Mouse (Mus musculus): ENCODE results near the gene Hmga2.

Hmga2 gene

DNA sequence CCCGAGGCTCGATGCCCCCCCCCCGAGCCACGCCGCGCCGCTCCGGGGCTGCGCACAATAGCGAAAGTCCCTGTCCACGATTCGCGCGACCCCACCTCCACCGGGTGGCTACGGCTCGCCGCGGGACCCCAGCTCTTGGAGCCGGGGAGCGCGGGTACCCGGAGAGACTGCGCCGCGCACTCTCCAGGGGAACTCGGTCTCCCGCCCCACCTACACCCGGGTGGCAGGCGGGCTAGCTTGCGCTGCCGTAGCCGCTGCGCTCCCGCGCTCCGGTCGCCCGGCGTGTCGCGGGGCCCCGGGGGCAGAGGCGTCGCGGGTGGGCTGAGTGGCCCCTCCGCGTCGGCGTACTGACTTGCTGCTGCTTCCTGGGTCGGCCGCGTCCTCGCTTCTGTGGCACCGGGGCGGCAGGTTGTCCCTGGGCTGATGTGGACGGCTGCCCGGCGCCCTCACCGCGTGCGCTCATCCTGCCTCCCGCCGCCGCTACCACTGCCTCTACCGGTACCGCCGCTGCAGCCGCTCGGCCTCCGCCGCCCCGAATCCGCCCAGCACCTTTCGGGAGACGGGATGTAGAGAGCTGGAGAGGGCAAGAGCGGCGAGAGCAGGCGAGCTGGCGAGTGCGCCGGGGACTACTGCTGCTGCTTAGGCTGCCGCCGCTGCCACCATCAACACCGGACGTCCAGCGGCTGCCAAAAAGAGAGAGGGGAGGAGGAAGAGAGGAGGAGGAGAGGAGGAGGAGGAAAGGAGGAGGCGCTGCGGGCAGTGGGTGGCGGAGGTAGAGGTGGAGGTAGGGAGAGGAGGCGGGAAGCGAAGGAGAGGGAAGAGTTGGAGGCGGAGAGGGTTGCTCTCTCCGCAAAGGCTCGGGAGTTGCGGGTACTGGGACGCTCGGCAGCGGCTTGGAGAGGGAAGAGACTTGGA, at the start of gene Hmga2:
TSS of gene Hmga2 (minus strand) at position 869 of the 915 bp plus-strand sequence.
- no peak for DNase-seq (ENCODE audit: low read depth in 1 of 2, low spot score in 2 of 2)

DNA sequence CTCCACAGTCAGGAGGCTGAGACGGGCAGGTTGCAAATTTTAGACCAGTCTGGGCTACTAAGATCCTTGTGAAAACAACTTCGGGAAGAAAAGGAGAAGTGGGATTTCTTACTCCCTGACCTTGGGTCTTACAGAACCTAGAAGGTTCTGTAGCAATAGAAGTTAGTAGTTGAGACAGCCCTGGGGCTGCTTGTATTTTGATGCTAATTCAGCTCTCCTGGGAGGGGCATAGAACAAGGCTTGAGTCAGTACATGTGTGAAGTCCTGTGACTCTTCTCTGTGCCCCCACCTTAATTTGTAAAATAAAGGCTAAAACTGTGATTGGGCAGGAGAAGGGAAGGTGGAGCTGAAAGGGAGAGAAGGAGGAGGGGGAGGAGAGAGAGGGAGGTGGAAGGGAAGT, 46.7 kb upstream of the Hmga2 start:
- no peak for DNase-seq (ENCODE audit: low read depth in 1 of 2, low spot score in 2 of 2)

DNA sequence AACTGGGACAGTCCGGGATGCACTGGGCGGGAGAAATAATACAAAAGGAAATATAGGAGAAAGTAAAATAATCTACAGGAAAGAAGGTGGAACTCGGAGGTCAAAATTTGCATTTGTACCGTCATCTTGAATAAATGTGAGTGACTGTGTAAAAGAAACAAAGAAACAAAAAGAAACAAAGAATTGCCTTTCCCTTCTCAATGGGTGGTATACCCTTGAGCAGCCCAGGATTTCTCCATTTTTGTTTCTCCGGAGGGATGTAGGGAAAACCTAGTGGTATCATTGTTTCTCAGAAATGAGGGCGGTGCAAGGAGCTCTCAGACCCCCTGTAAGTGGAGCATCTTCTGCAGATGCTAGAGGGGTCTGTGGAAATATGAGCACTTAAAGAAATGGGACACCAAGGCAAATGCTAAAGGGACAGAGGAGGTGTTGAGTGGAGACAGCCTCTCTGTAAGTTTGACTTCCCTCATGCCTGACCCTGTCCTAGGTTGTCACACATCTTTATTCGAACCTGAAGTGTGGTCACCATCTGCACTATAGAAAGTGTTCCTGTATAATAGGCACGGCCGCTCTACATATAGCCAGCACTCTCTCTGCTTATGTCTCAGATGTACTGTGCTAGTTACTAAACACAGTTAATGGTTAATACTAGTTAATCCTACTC, 45.8 kb upstream of the Hmga2 start:
- no peak for DNase-seq (ENCODE audit: low read depth in 1 of 2, low spot score in 2 of 2)

DNA sequence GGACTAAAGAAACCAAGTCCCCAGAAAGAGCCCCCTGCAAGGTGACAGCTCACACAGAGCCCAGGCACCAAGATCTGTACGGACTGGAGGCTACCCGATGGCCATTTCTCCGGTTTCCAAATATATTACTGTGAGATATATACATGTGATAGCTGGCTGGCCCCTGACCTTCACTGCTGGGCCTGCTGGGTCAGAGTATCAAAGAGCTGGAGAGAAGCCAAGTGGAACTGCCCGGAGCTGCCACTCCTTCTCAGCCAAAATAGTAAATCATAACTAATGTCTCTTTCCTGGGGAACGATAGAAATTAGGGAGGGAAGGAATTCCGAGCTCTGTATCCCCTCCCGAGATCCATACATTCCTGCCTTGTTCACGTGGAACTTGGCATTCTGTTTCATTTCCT, 40.0 kb upstream of the Hmga2 start:
- no peak for DNase-seq (ENCODE audit: low read depth in 1 of 2, low spot score in 2 of 2)

DNA sequence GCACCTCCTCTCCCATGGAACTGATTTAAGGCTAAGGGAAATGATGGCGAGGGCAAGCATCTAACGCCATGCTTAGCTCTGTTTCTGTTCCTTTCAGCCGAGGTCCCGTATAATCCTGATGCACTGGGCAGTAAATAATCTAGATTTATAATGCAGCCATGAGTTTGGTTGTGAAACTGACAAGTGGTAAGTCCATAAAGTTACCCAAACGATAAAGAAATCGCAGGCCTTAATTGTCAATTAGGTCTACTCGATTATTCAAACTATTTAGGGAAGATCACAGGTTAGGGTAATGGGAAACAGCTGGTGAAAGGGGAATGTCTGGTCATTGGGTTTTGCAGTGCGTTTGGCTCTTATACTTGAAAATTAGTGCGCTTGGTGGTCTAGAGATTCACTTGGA, 37.5 kb upstream of the Hmga2 start:
- no peak for DNase-seq (ENCODE audit: low read depth in 1 of 2, low spot score in 2 of 2)

DNA sequence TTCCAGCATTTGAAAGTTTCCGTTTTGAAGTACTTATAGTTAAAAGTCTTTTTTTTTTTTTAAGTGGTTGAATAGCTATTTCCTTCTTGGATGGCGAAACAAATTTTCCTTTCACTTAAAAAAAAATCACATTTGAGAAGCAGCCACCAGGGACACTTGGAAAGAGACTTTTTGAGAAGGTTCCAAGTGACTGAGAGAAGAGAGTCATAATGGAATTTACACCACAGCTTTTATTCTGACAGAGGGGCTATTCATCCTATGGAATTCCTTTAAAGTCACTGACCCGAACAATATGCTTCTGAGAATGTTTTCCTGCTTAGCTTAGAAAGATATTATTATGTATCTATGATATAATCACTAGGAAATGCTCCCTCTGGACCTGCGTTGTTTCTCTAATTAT, 36.7 kb upstream of the Hmga2 start:
- DNase-seq (ENCODE audit: low read depth in 1 of 2, low spot score in 2 of 2): no peak

DNA sequence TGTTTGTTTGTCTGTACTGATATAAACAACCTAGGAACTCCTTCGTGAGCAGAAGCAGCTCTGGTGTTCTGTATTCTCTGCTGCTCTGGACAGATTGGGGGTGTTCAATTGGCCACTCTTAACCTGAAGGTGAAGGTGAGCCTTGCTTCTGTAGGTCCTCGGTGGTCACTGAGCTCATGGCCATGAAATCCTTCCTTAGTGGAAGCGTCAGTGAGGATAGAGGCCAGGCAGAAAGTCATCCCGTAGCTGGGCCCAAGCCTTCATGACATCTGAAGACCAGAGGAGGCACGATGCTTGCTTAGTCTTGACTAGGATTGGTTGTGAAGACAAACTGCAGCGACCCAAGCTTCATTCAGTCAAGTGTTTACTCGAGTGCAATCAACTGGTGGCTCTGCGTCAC, 35.9 kb upstream of the Hmga2 start:
- no peak for DNase-seq (ENCODE audit: low read depth in 1 of 2, low spot score in 2 of 2)

DNA sequence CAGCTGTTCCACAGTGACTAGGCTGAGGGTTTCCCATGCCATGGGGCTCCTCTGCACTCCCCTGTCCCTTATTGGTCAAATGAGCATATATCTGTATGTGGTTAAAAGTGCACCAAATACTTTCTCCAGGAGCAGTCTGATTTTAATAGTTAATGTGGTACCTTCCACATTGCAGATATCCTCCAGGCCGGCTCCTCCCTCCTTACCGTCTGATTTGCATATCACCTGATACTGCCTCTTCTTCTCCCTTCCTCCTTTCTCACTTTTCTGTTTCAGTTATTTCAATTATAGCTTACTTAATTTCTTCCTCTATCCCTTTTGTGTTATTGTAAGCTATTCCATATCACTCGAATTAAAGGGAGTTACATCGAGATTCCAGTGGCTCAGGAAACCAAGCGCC, 27.7 kb upstream of the Hmga2 start:
- no peak for DNase-seq (ENCODE audit: low read depth in 1 of 2, low spot score in 2 of 2)

DNA sequence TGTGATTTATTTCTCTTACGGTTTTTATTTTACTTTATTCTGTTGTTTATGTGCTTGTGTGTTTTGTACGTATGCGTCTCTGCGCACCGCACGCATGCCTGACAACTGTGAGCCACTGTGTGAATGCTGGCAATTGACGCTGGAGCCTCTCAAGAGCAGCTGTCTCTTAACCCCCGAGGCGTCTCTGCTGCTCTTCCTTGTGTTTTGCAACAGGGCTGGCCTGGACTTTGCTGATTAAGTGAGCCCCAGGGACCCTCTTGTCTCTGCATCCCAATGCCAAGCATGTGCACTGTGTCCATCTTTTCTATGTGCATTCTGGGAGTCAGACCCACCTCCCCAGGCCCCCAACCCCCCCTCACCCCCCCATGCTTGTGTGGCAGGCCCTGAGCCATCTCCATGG, 24.5 kb upstream of the Hmga2 start:
- DNase-seq (ENCODE audit: low read depth in 1 of 2, low spot score in 2 of 2): no peak

DNA sequence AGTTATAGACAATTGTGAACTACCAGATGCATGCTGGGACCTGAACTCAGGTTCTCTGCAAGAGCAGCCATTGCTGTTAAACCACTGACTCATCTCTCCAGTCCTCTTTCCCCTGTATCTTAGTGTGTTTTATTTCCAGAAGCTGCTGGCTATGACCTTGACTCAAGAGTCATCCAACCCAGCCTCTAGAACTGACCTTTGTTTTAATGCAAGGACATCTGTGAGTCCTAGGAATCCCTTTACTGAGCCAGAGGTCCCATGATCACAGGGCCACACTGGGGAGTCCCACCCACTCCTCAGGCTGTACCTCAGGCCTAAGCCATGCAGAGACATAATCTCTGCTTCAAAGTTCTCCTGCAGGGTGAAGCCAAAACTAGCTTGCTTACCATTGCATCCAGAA, 21.8 kb upstream of the Hmga2 start:
- DNase-seq (ENCODE audit: low read depth in 1 of 2, low spot score in 2 of 2): no peak

DNA sequence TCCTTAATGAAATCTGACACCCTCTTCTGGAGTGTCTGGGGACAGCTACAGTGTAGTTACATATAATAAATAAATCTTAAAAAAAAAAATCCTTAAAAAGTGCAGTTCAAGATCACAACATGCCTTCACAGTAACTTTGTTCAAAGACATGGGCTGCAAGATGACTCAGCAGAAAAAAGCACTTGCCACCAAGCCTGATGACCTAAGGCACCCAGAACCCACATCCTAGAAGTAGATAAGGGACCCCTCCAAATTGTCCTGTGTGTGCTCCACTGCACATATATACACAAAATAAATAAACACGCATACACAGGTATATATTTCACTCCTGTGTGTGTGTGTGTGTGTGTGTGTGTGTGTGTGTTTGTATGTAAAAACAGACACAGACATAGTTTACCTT, 18.4 kb upstream of the Hmga2 start:
- no peak for DNase-seq (ENCODE audit: low read depth in 1 of 2, low spot score in 2 of 2)

DNA sequence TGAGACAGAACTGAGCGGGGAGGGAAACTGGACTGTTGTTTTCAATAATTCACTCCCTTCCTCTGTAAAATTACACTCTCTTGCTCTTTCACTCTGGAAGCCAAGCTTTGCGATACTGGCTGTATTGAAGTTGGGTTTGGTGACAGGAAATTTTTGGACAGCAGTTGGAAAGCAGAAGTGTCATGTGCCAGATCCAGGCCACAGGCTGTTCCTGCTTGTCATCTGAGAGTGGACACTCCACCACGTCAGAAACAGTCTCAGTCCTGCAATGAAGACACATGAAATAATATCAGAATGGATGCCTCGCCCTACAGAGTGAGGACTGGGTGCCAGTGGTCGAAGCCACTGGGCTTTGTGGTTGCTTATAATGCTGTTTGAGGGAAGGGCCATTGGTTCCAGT, 15.2 kb upstream of the Hmga2 start:
- DNase-seq (ENCODE audit: low read depth in 1 of 2, low spot score in 2 of 2): no peak

DNA sequence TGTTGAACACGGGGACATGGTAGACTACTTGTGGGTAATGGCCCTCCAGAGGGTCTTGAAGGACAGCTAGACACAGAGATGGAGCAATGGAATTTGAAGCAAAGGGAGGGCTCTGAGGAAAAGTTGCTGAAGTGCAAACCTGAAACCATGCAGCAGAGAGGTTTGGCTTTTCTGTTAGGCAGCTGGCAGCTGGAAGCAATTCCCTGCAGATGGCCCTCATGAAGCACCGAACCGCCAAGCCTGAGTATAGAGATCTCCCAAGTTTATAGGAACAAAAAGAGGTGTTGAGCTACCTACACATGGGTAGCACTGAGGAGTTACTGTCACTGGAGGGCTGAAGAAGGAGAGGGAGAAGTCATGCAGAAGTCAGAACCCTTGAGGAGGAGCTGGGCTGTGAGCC, 13.3 kb upstream of the Hmga2 start:
- DNase-seq (ENCODE audit: low read depth in 1 of 2, low spot score in 2 of 2): no peak

DNA sequence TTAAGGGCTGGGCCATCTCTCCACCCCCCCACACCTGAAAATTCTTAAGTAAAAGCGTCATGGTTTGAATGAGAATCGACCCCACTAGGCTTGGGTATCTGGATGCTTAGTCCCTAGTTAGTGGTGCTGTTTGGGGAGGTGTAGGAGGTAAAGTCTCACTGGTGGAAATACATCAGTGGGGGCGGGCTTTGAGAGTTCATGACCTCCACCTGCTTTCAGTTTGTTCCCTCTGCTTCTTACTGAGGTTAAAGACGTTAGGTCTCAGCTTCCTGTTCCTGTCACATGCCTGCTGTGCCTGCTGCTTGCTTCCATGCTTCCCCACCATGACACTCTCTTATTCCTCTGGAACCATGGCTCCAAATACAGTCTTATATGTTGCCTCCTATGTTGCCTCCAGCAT, 12.3 kb upstream of the Hmga2 start:
- no peak for DNase-seq (ENCODE audit: low read depth in 1 of 2, low spot score in 2 of 2)

DNA sequence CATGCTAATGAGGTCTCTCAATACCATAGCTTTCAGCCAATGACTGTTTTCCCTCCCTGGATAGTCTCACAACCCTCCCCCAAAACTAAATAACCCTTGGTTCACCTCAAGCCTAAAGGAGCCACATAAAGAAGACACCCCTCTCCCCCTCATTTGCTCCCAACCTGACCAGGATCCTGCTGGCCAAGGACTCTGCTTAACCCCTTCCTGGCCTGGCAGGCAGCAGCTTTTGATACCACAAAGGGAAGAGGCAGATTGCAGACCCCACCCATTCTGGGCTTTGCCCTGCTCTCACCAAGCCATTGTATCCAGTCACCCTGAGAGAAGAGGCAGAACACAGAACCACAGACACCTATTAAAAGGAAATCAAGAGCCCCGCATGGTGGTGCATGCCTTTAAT, 11.6 kb upstream of the Hmga2 start:
- no peak for DNase-seq (ENCODE audit: low read depth in 1 of 2, low spot score in 2 of 2)

DNA sequence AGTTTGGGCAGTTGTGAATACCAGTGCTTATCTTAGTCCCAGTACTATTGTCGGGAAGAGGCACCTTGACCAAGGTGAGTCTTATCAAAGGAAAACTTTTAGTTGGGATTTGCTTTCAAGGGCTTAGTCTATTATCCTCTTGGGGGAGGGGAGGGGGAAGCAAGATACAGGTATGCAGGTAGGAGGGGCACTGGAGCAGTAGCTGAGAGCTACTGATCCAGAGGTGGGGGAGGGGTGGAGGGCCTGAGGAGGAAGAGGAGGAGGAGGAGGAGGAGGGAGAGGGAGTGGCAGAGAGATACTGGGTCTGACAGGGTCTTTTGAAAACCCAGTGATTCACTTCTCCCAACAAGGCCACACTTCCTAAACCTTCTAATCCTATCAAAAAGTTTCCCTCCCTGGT, 9.2 kb upstream of the Hmga2 start:
- no peak for DNase-seq (ENCODE audit: low read depth in 1 of 2, low spot score in 2 of 2)

DNA sequence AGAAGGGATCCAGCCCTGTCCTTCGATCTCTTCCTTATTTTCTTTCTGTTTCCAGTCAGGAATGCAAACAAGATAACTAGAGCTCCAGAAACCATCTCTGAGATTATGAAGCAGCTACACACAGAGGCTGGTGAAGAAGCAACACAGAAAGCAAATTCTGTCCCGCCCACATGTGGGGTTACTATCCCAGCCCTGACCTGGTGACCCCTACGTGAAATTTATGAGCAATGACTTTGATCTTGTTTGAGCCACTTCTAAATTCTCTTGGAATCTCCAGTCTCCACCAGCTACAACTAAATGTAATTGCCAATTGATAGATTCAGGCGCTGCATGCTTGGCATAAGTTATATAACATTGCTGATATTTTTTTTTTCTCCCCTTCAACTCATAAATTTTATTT, 7.9 kb upstream of the Hmga2 start:
- no peak for DNase-seq (ENCODE audit: low read depth in 1 of 2, low spot score in 2 of 2)

DNA sequence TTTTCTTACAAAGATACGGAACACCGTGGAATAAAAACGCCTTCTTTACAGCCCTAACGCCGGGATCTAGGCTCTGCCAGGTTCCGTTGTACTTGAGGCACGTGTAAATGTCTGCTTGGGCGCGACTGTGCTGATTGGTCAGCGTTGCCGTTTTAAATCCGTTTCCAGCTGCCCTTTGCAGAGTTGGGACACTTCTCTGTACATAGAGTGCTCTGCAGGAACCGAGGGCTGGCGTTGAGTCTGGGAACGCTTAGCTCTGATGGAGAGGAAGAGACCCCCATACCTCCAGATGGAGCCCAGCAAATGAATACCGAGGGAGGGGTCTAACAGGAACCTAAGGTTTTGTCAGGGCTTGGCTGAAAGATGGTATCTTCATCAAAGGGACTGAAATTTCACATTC, 1.9 kb upstream of the Hmga2 start:
- no peak for DNase-seq (ENCODE audit: low read depth in 1 of 2, low spot score in 2 of 2)

DNA sequence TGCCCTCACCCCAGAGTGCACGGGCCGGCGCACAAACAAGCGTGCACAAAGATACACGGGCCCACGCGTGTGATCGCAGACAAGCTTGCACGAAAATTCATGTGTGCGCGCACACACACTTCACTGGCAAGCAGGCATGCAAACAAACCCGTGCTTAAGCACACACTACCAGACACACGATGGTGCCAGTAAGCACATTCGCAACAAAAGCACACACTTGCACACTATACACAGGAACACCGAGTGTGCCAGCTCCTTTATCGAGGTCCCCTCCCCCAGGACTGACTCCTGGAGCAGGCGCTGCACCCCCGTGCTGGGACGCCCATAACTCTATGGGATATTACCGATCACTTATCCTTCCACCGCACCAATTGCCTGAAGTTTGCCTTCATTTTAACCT, 1.2 kb upstream of the Hmga2 start:
- DNase-seq (ENCODE audit: low read depth in 1 of 2, low spot score in 2 of 2): no peak

DNA sequence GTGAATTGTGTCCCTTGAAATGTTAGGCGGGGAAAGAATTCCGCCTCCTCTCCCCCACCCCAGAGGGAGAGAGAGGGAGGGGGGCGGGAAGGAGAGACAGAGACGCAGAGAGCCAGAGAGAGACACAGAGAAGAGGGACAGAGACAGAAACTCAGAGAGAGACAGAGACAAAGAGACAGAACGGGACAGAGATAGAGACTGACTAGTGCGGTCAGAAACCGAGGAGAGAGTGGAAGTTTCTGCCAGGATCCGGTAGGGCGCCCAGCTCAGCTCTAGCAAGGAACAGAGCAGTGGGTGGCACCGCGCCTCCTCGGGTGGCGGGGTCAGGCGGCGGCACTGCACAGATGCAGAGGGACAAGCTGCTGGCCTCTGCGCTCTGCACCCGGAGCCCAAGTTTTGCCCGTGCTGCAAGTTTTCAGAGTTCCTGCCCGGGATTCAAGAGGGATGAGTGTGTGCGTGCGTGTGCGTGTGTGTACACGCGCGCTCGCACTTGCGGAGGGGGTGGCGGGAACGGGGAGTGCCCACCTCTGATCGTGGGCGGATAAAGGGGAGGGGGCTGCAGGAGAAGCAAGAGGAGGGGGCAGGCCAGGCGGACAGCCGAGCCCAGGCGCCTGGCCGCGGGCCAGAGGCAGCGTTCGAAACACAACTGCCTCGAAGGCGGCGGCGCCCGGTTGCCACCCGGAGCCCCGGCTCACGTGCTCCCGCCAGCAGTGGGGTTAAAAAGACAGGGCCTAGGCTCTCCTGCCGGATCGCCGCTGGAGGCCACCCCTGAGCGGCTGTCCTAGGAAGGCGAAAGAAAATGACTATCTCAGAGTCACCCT, 457 bp upstream of the Hmga2 start:
- no peak for DNase-seq (ENCODE audit: low read depth in 1 of 2, low spot score in 2 of 2)

DNA sequence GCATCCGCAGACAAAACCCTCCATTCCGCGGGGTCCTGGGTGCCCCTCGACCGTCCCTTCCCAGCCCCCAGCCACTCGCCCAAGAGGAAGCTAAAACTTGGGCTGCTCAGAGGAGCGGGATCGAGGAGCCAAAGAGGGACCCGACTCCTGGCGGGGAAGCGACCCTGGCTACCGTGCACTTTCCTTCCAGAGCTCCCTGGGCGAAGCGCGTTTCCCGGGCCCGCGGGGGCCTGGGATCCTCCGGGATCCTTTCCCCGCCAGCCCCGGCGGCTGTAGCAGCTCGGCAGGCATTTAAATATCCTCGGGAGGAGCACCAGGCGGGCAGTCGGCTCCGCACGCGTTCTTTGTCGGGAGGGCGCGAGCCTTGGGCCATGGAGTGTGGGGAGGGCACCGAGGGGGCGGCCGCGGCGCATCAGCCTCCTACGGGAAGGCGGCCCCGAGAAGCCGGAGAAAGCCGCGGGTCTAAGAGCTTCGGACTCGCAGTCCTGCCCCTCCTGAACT, 1.2 kb downstream of the Hmga2 start:
- DNase-seq (ENCODE audit: low read depth in 1 of 2, low spot score in 2 of 2): no peak

DNA sequence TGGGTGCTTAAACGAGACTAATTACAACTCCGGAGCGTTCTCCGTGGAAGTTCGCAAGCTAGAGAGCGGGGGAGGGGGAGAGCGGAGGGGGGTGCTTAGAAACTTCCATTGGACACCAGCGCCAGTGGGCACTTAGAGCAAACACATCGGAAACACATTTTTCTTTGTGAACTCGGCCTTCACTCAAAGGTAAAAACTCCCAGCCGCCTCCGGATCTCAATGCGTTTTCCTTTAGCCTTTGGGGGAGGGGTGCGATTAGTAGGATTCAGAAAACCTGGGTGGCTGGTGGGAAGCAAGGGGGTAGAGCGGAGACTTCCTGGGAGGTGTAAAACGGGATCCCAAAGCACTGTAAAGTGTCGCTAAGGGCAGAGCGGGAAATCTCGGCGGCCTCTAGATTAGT, 2.0 kb downstream of the Hmga2 start:
- DNase-seq (ENCODE audit: low read depth in 1 of 2, low spot score in 2 of 2): no peak
